Mouse (Mus musculus) midbrain, embryonic 16.5 days (tissue): ENCODE measurements at regions not wholly inside any gene's neighbourhood (a gene's known extent, or its start where the extent isn't known, plus 50 kb on each side); places are given as distances from the start of the nearest gene placed in this dataset.

ENCODE experiments used
- ATAC-seq: fragments of 200-750 bp; cut with Nextera tagmentation; 2 replicates; pipeline ENCODE4 v1.8.0; 2017; ENCODE audit warnings: moderate TSS enrichment
- H3K27ac ChIP-seq: fragments of 300-500 bp; sonication (generic); 2 replicates; pipeline ENCODE4 v1.5.1; 2014; ENCODE audit warnings: mild to moderate bottlenecking, low read length, mixed read lengths
- H3K27me3 ChIP-seq: fragments of 300-500 bp; sonication (generic); 2 replicates; pipeline ENCODE4 v1.6.1; 2014; ENCODE audit warnings: low read depth, low read length, mixed read lengths; ENCODE audit not compliant: control insufficient read depth, insufficient read depth
- H3K36me3 ChIP-seq: fragments of 300-500 bp; sonication (generic); 2 replicates; pipeline ENCODE4 v1.6.1; 2014; ENCODE audit warnings: mild to moderate bottlenecking, low read length, moderate library complexity, mixed read lengths; ENCODE audit not compliant: control insufficient read depth, insufficient read depth
- H3K4me1 ChIP-seq: fragments of 300-500 bp; sonication (generic); 2 replicates; pipeline ENCODE4 v1.6.1; 2014; ENCODE audit warnings: mild to moderate bottlenecking, low read length, mixed read lengths; ENCODE audit not compliant: control insufficient read depth, insufficient read depth
- H3K4me2 ChIP-seq: fragments of 300-500 bp; sonication (generic); 2 replicates; pipeline ENCODE4 v1.6.1; 2014; ENCODE audit warnings: mild to moderate bottlenecking, low read length, mixed read lengths
- H3K4me3 ChIP-seq: fragments of 300-500 bp; sonication (generic); 2 replicates; pipeline ENCODE4 v1.5.1; 2014; ENCODE audit warnings: low read depth, mild to moderate bottlenecking, low read length, moderate library complexity, mixed read lengths
- H3K9ac ChIP-seq: fragments of 300-500 bp; sonication (generic); 2 replicates; pipeline ENCODE4 v1.6.1; 2014; ENCODE audit warnings: low read depth, low read length, mixed read lengths
- H3K9me3 ChIP-seq: fragments of 300-500 bp; sonication (generic); replicated peaks from 2 replicates; pipeline ENCODE4 v1.6.1; 2014; ENCODE audit warnings: mild to moderate bottlenecking, low read length, mixed read lengths; ENCODE audit not compliant: control insufficient read depth, poor library complexity, severe bottlenecking
- WGBS: fragments of 180-500 bp; shearing (Covaris S2); extraction: QIAGEN DNeasy Blood & Tissue Kit; methylation state at CpG from one replicate; pipeline ENCODE4 v1.1.7; 2014; 5-methylcytosine and 5-hydroxymethylcytosine counted together

- Histone ChIP-seq H3K4me3 (no peak overlapping the region), H3K4me2 (no peak overlapping the region), H3K27me3 (no peaks in the 10 kb centered on the region; the same call in 1 of the 2 replicates), H3K4me1 (no peaks in the 10 kb centered on the region), H3K27ac (no peak overlapping the region), H3K9me3 (no peaks in the 10 kb centered on the region), H3K36me3 (no peaks in the 10 kb centered on the region), H3K9ac (no peak overlapping the region)
- ATAC-seq, result no peak
- 79% methylated on average over 6 of the region's 6 CpGs for WGBS
These were observed 1159.1 kb downstream of the 4930447A16Rik start for GRCm38 (mm10) chr15:38584425-38584824.

- no peak overlapping the region for H3K4me3 ChIP-seq
- no peak overlapping the region for H3K27ac ChIP-seq
- H3K4me1 ChIP-seq, result no peaks in the 10 kb centered on the region
- no peaks in the 10 kb centered on the region for H3K9me3 ChIP-seq
- 73% methylated on average over 4 of the region's 4 CpGs for WGBS
- H3K4me2 ChIP-seq, result no peak overlapping the region
- no peaks in the 10 kb centered on the region for H3K36me3 ChIP-seq
- no peak overlapping the region for H3K9ac ChIP-seq
- H3K27me3 ChIP-seq, result no peaks in the 10 kb centered on the region; the same call in 1 of the 2 replicates
- 0 out of 2 replicates have a peak, but pooled peaks have one; percentile 58 for ATAC-seq
These were observed 1160.3 kb downstream of the 4930447A16Rik start for GRCm38 (mm10) chr15:38585610-38586009.

DNA sequence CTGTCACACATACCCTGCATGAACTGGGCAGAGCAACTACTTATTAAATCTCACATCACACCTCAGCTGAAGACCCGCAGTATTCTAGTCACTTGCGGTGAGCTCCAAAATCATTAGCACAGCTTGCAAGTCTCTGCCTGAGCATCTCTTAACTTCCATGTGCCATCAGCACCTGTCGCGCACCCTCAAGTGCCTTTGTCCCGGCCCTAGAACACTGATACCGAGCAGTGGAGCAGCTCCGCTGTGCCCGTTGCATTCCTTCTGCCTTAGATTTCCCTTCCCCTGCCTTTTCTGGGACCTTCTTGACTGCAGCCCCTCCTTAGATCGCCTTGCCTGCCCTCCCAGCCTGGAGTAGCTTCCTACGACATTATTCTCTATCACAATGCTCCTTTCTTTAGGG, 1161.2 kb downstream of the 4930447A16Rik start:
- 69% methylated on average over 10 of the region's 10 CpGs for WGBS

GRCm38 (mm10) chr15:38588268-38588667, 1162.9 kb downstream of the 4930447A16Rik start:
- no peak overlapping the region for H3K4me2 ChIP-seq
- no peak for ATAC-seq
- no peak overlapping the region for H3K27ac ChIP-seq
- H3K4me3 ChIP-seq, result no peak overlapping the region
- H3K9ac ChIP-seq, result no peak overlapping the region
- H3K36me3 ChIP-seq, result no peaks in the 10 kb centered on the region
- 79% methylated on average over 5 of the region's 5 CpGs for WGBS
- H3K27me3 ChIP-seq, result no peaks in the 10 kb centered on the region; the same call in 1 of the 2 replicates
- no peaks in the 10 kb centered on the region for H3K4me1 ChIP-seq
- no peaks in the 10 kb centered on the region for H3K9me3 ChIP-seq

More for the DNA sequence above, 1161.2 kb downstream of the 4930447A16Rik start:
- H3K9ac ChIP-seq, result no peak overlapping the region
- no peak overlapping the region for H3K4me3 ChIP-seq
- no peaks in the 10 kb centered on the region for H3K4me1 ChIP-seq
- H3K36me3 ChIP-seq, result no peaks in the 10 kb centered on the region
- no peaks in the 10 kb centered on the region for H3K9me3 ChIP-seq
- no peak overlapping the region for H3K4me2 ChIP-seq
- no peak overlapping the region for H3K27ac ChIP-seq
- H3K27me3 ChIP-seq, result no peaks in the 10 kb centered on the region; the same call in 1 of the 2 replicates
- no peak for ATAC-seq

GRCm38 (mm10) chr15:38589010-38589409, 1163.7 kb downstream of the 4930447A16Rik start:
- no peaks in the 10 kb centered on the region for H3K36me3 ChIP-seq
- 72% methylated on average over 2 of the region's 2 CpGs for WGBS
- H3K9me3 ChIP-seq, result no peaks in the 10 kb centered on the region
- H3K9ac ChIP-seq, result no peak overlapping the region
- no peak overlapping the region for H3K27ac ChIP-seq
- ATAC-seq, result no peak
- H3K4me2 ChIP-seq, result no peak overlapping the region
- no peaks in the 10 kb centered on the region for H3K4me1 ChIP-seq
- H3K27me3 ChIP-seq, result no peaks in the 10 kb centered on the region; the same call in 1 of the 2 replicates
- H3K4me3 ChIP-seq, result no peak overlapping the region

GRCm38 (mm10) chr15:38589675-38590074, 1164.3 kb downstream of the 4930447A16Rik start:
- H3K27me3 ChIP-seq, result no peaks in the 10 kb centered on the region; the same call in 1 of the 2 replicates
- no peak overlapping the region for H3K9ac ChIP-seq
- ATAC-seq, result no peak
- no peak overlapping the region for H3K4me3 ChIP-seq
- H3K4me2 ChIP-seq, result no peak overlapping the region
- H3K36me3 ChIP-seq, result no peaks in the 10 kb centered on the region
- H3K27ac ChIP-seq, result no peak overlapping the region
- WGBS, result 93% methylated on average over 5 of the region's 5 CpGs
- no peaks in the 10 kb centered on the region for H3K4me1 ChIP-seq
- no peaks in the 10 kb centered on the region for H3K9me3 ChIP-seq

DNA sequence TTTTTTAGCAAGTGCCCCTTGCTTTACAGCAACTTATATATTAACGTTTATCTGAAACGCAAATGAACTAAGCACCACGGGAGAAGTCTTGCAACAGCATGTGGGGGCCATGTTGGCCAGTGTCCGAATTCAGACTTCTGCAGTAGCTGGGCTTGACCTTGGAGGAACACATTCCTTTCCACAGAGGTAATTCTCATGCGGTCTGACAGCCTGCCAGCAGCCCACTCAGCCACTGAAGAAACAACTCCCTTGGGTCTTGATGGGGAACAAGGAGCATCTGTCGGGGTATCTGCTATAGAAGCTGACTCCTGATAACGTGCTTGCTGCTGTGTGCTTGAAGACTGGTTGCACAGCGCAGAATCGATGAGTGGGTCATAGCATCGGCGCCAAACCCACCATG, 1168.7 kb downstream of the 4930447A16Rik start:
- Histone ChIP-seq H3K9me3 (no peaks in the 10 kb centered on the region), H3K4me3 (no peak overlapping the region), H3K4me1 (no peaks in the 10 kb centered on the region), H3K4me2 (no peak overlapping the region), H3K27ac (no peak overlapping the region), H3K36me3 (no peaks in the 10 kb centered on the region), H3K9ac (no peak overlapping the region), H3K27me3 (no peaks in the 10 kb centered on the region)
- WGBS, result 83% methylated on average over 11 of the region's 11 CpGs
- ATAC-seq, result no peak

GRCm38 (mm10) chr15:38594747-38595146, 1169.4 kb downstream of the 4930447A16Rik start:
- Histone ChIP-seq H3K9me3 (no peaks in the 10 kb centered on the region), H3K4me1 (no peaks in the 10 kb centered on the region), H3K4me3 (no peak overlapping the region), H3K9ac (no peak overlapping the region), H3K36me3 (no peaks in the 10 kb centered on the region), H3K27ac (no peak overlapping the region), H3K27me3 (no peaks in the 10 kb centered on the region), H3K4me2 (no peak overlapping the region)
- 93% methylated on average over 2 of the region's 2 CpGs for WGBS
- no peak for ATAC-seq

- Histone ChIP-seq H3K9ac (no peak overlapping the region), H3K27me3 (no peaks in the 10 kb centered on the region), H3K4me1 (no peaks in the 10 kb centered on the region), H3K9me3 (no peaks in the 10 kb centered on the region), H3K27ac (no peak overlapping the region), H3K4me2 (no peak overlapping the region), H3K36me3 (no peaks in the 10 kb centered on the region), H3K4me3 (no peak overlapping the region)
- WGBS, result 45% methylated on average over 4 of the region's 4 CpGs
- no peak for ATAC-seq
These were observed 1170.5 kb downstream of the 4930447A16Rik start for GRCm38 (mm10) chr15:38595820-38596219.
